9 mouse cellular contexts compared by ENCODE assay signal in genomic region chr13:30046504-30047169, GRCm38 (mm10).
"Had no signal": no experiment of that assay in that cellular context is flagged by ENCODE, and none has a peak within 500 bp of the region (broad histone marks: within the 10 kb centered on the region; RNA-seq: fewer than 3 reads in every experiment).

No protein-coding gene starts in this region.

- H3K4me3 ChIP-seq: kidney, embryonic 15.5 days; limb, embryonic 13.5 days had no signal

- H3K9me3 ChIP-seq: kidney, embryonic 15.5 days; limb, embryonic 13.5 days had no signal

- H3K27me3 ChIP-seq: kidney, embryonic 15.5 days; limb, embryonic 13.5 days had no signal

- H3K27ac ChIP-seq: kidney, embryonic 15.5 days; limb, embryonic 13.5 days; liver, embryonic 14.5 days had no signal

- DNase-seq: kidney, adult 2 months; kidney, postnatal 14 days; left cerebral cortex, postnatal 4 days; lung, adult 18-20 months; right cerebral cortex, postnatal 25 days; thymus, postnatal 36 days had no signal

- H3K9ac ChIP-seq: kidney, embryonic 15.5 days; limb, embryonic 13.5 days; liver, embryonic 14.5 days had no signal

- H3K36me3 ChIP-seq: kidney, embryonic 15.5 days; limb, embryonic 13.5 days had no signal

- H3K4me2 ChIP-seq: kidney, embryonic 15.5 days; limb, embryonic 13.5 days had no signal
